Mouse (Mus musculus): Measurements from ENCODE around the gene Unc5b.

DNA sequence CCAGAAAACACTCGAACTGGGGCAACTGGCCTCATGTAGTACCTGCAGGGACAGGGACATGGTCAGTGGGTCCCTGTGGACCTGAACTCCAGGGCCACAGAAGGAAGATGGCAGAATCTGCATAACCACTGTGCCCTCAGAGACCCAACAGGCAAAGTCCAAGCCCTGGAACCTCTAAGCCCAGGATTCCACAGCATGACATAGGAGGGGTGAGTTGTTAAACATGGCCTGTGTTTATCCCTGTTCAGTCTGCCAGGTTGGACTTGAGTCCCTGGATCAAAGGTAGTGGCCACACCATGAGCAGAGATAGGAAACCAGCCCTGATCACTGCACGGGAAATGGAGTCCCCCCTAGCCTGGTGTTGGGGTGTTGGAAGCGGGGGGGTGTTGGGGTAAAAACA is 114.9 kb downstream of the Unc5b start:
- no peak for TF ChIP-seq GATA1 (IDR thresholded peaks at IDR 0.05; ENCODE audit: low read length)
- TF ChIP-seq TAL1 (IDR thresholded peaks at IDR 0.05; ENCODE audit: low read length): no peak

All from erythroblast, embryonic 14.5 days (primary cell).